Mouse (Mus musculus) neural tube, embryonic 10.5 days (tissue): ENCODE results near the gene Gm43720.
"Not testable (repeated sequence)": the region's sequence is repeated elsewhere in the genome, so short reads cannot be mapped to it uniquely, and the experiment has no call there.

Experiments used
- DNase-seq: peaks from one replicate; pipeline ENCODE4 v3.0.0-alpha.2; 2017; ENCODE audit warnings: low spot score; ENCODE audit errors: extremely low spot score

The Gm43720 gene

GRCm38 (mm10) chr5:138222111-138222510, 57.6 kb downstream of the Gm43720 start:
- peak; percentile 68 for DNase-seq

GRCm38 (mm10) chr5:138219864-138220263, 59.9 kb downstream of the Gm43720 start:
- DNase-seq = no peak

GRCm38 (mm10) chr5:138216632-138217031, 63.1 kb downstream of the Gm43720 start:
- not testable (repeated sequence) for DNase-seq
